Mouse (Mus musculus): ENCODE results near the gene Ctnnbip1.

GRCm38 (mm10) chr4:149505261-149505967 is 12.6 kb upstream of the Ctnnbip1 start:
- TF ChIP-seq CTCF (IDR thresholded peaks at IDR 0.05; ENCODE audit: low read depth) (no peak), EP300 (IDR thresholded peaks at IDR 0.05; ENCODE audit: low read depth) (no peak)

Measured in heart, postnatal 0 days (tissue).